Mouse (Mus musculus): ENCODE data around the gene Pfkfb2. TPM values are rescaled to one million over a fixed set of nuclear protein-coding genes. Genes with fewer than 3 reads are reported as not detected.
A peak's percentile ranks its signal among the peaks of the same experiment; 100 is the strongest.

The Pfkfb2 gene
- polyA plus RNA-seq, 1 experiment from 2014 or later, result 20.9 TPM

GRCm38 (mm10) chr1:130734452-130734851 lies 5.4 kb upstream of the Pfkfb2 start:
- 78% methylated on average over 5 of the region's 5 CpGs for WGBS
- Histone ChIP-seq H3K9ac (no peak overlapping the region), H3K4me3 (no peak overlapping the region), H3K27ac (replicated peaks) (no peak overlapping the region), H3K9me3 (no peaks in the 10 kb centered on the region), H3K4me1 (replicated peaks) (0 out of 2 replicates have a peak, but pooled peaks cover 4% of the 10 kb centered on the region), H3K27me3 (no peaks in the 10 kb centered on the region), H3K36me3 (no peaks in the 10 kb centered on the region), H3K4me2 (no peak overlapping the region)
- ATAC-seq (ENCODE audit: low read depth), result no peak

- Histone ChIP-seq H3K36me3 (no peaks in the 10 kb centered on the region), H3K4me2 (no peak overlapping the region), H3K9ac (no peak overlapping the region), H3K4me3 (no peak overlapping the region), H3K27ac (replicated peaks) (no peak overlapping the region), H3K27me3 (no peaks in the 10 kb centered on the region), H3K4me1 (replicated peaks) (0 out of 2 replicates have a peak, but pooled peaks cover 4% of the 10 kb centered on the region), H3K9me3 (no peaks in the 10 kb centered on the region)
- 88% methylated on average over 4 of the region's 4 CpGs for WGBS
- ATAC-seq (ENCODE audit: low read depth), result no peak
Observed at GRCm38 (mm10) chr1:130733671-130734070, 4.6 kb upstream of the Pfkfb2 start.

- H3K27me3 ChIP-seq, result no peaks in the 10 kb centered on the region
- H3K9ac ChIP-seq, result no peak overlapping the region
- H3K4me2 ChIP-seq, result no peak overlapping the region
- no peaks in the 10 kb centered on the region for H3K36me3 ChIP-seq
- H3K9me3 ChIP-seq, result no peaks in the 10 kb centered on the region
- H3K4me3 ChIP-seq, result no peak overlapping the region
- 89% methylated on average over 13 of the region's 13 CpGs for WGBS
- ATAC-seq (ENCODE audit: low read depth), result no peak
- H3K27ac ChIP-seq (replicated peaks), result no peak overlapping the region
- 0 out of 2 replicates have a peak, but pooled peaks cover 4% of the 10 kb centered on the region for H3K4me1 ChIP-seq (replicated peaks)
Observed at GRCm38 (mm10) chr1:130732706-130733658, 3.9 kb upstream of the Pfkfb2 start.

GRCm38 (mm10) chr1:130731741-130732337 lies 2.8 kb upstream of the Pfkfb2 start, which contains the start of gene AA986860:
TSS of gene AA986860 (plus strand) at chr1:130731976.
- no peak for ATAC-seq (ENCODE audit: low read depth)
- WGBS, result 8% methylated on average over 10 of the region's 10 CpGs
- H3K36me3 ChIP-seq, result no peaks in the 10 kb centered on the region
- peak within 1 kb of the TSS; percentile 18; the same call in 1 of the 2 replicates for H3K4me2 ChIP-seq
- no peaks in the 10 kb centered on the region for H3K9me3 ChIP-seq
- no peak within 1 kb of the TSS for H3K27ac ChIP-seq (replicated peaks)
- H3K4me3 ChIP-seq, result no peak within 1 kb of the TSS
- no peaks in the 10 kb centered on the region for H3K27me3 ChIP-seq
- H3K4me1 ChIP-seq (replicated peaks), result 0 out of 2 replicates have a peak, but pooled peaks cover 4% of the 10 kb centered on the region
- no peak within 1 kb of the TSS for H3K9ac ChIP-seq

- Histone ChIP-seq H3K9me3 (no peaks in the 10 kb centered on the region), H3K4me1 (replicated peaks) (peaks cover 12% of the 10 kb centered on the region; the same call in 1 of the 2 replicates), H3K4me3 (no peak overlapping the region), H3K27ac (replicated peaks) (no peak overlapping the region), H3K27me3 (no peaks in the 10 kb centered on the region), H3K4me2 (no peak overlapping the region), H3K9ac (no peak overlapping the region), H3K36me3 (no peaks in the 10 kb centered on the region)
- 93% methylated on average over 3 of the region's 3 CpGs for WGBS
- ATAC-seq (ENCODE audit: low read depth), result no peak
Observed at GRCm38 (mm10) chr1:130728708-130729107, 345 bp downstream of the Pfkfb2 start.

GRCm38 (mm10) chr1:130728070-130728469 lies 983 bp downstream of the Pfkfb2 start:
- H3K4me3 ChIP-seq, result no peak overlapping the region
- peaks cover 12% of the 10 kb centered on the region; the same call in 1 of the 2 replicates for H3K4me1 ChIP-seq (replicated peaks)
- no peak overlapping the region for H3K27ac ChIP-seq (replicated peaks)
- H3K9ac ChIP-seq, result no peak overlapping the region
- no peaks in the 10 kb centered on the region for H3K36me3 ChIP-seq
- H3K27me3 ChIP-seq, result no peaks in the 10 kb centered on the region
- ATAC-seq (ENCODE audit: low read depth), result no peak
- H3K9me3 ChIP-seq, result no peaks in the 10 kb centered on the region
- 84% methylated on average over 1 of the region's 1 CpGs for WGBS
- no peak overlapping the region for H3K4me2 ChIP-seq

- H3K9ac ChIP-seq, result no peak overlapping the region
- peaks cover 8% of the 10 kb centered on the region; the same call in 1 of the 2 replicates for H3K4me1 ChIP-seq (replicated peaks)
- no peak overlapping the region for H3K27ac ChIP-seq (replicated peaks)
- no peak overlapping the region for H3K4me3 ChIP-seq
- H3K4me2 ChIP-seq, result no peak overlapping the region
- H3K27me3 ChIP-seq, result no peaks in the 10 kb centered on the region
- H3K9me3 ChIP-seq, result no peaks in the 10 kb centered on the region
- ATAC-seq (ENCODE audit: low read depth), result no peak
- peaks cover 2% of the 10 kb centered on the region; the same call in 1 of the 2 replicates for H3K36me3 ChIP-seq
- WGBS, result 53% methylated on average over 2 of the region's 2 CpGs
Observed at GRCm38 (mm10) chr1:130726396-130726795, 2.7 kb downstream of the Pfkfb2 start.

GRCm38 (mm10) chr1:130724206-130724605 lies 4.8 kb downstream of the Pfkfb2 start:
- Histone ChIP-seq H3K27ac (replicated peaks) (no peak overlapping the region), H3K9me3 (no peaks in the 10 kb centered on the region), H3K4me1 (replicated peaks) (peaks cover 17% of the 10 kb centered on the region), H3K9ac (no peak overlapping the region), H3K27me3 (no peaks in the 10 kb centered on the region), H3K4me2 (no peak overlapping the region), H3K4me3 (no peak overlapping the region), H3K36me3 (peaks cover 6% of the 10 kb centered on the region)
- no peak for ATAC-seq (ENCODE audit: low read depth)
- WGBS, result 90% methylated on average over 5 of the region's 5 CpGs

GRCm38 (mm10) chr1:130717291-130717871 lies 11.7 kb downstream of the Pfkfb2 start, which contains the start of gene Yod1:
TSS of gene Yod1 (plus strand) at chr1:130717327.
- WGBS, result under 1% methylated on average over 54 of the region's 54 CpGs
- peak; percentile 59 for ATAC-seq (ENCODE audit: low read depth)
- Histone ChIP-seq H3K4me3 (peak within 1 kb of the TSS; percentile 71), H3K4me1 (replicated peaks) (peaks cover 42% of the 10 kb centered on the region), H3K27me3 (no peaks in the 10 kb centered on the region), H3K9me3 (no peaks in the 10 kb centered on the region), H3K27ac (replicated peaks) (peak within 1 kb of the TSS; percentile 92), H3K9ac (peak within 1 kb of the TSS; percentile 88), H3K4me2 (peak within 1 kb of the TSS; percentile 99), H3K36me3 (peaks cover 15% of the 10 kb centered on the region)

GRCm38 (mm10) chr1:130716513-130717290 lies 12.4 kb downstream of the Pfkfb2 start:
- peak; percentile 4 for ATAC-seq (ENCODE audit: low read depth)
- Histone ChIP-seq H3K4me1 (replicated peaks) (peaks cover 42% of the 10 kb centered on the region), H3K9me3 (no peaks in the 10 kb centered on the region), H3K27me3 (no peaks in the 10 kb centered on the region), H3K4me3 (peak overlapping the region; percentile 71), H3K36me3 (peaks cover 19% of the 10 kb centered on the region), H3K9ac (peak overlapping the region; percentile 88), H3K27ac (replicated peaks) (peak overlapping the region; percentile 92), H3K4me2 (peak overlapping the region; percentile 99)
- WGBS, result under 1% methylated on average over 42 of the region's 42 CpGs

GRCm38 (mm10) chr1:130716218-130716512 lies 12.9 kb downstream of the Pfkfb2 start:
- no peaks in the 10 kb centered on the region for H3K27me3 ChIP-seq
- H3K9me3 ChIP-seq, result no peaks in the 10 kb centered on the region
- WGBS, result 1% methylated on average over 3 of the region's 3 CpGs
- peak overlapping the region; percentile 99 for H3K4me2 ChIP-seq
- H3K27ac ChIP-seq (replicated peaks), result peak overlapping the region; percentile 92
- peak overlapping the region; percentile 88 for H3K9ac ChIP-seq
- H3K36me3 ChIP-seq, result peaks cover 23% of the 10 kb centered on the region
- peak; percentile 38 for ATAC-seq (ENCODE audit: low read depth)
- peaks cover 42% of the 10 kb centered on the region for H3K4me1 ChIP-seq (replicated peaks)
- peak overlapping the region; percentile 71 for H3K4me3 ChIP-seq
